Mouse (Mus musculus): ENCODE measurements around the gene Tex19.1. TPM values are rescaled to one million over a fixed set of nuclear protein-coding genes. Genes with fewer than 3 reads are reported as not detected.

The Tex19.1 gene
- polyA plus RNA-seq, 1 experiment, result 0.11 TPM

- WGBS, result 11% methylated on average over 1 of the region's 1 CpGs
- no peak overlapping the region for H3K4me3 ChIP-seq (replicated peaks; ENCODE audit: insufficient read depth, low read depth, low read length)
- H3K4me1 ChIP-seq (ENCODE audit: control insufficient read depth, insufficient read depth, low read length), result peaks cover 14% of the 10 kb centered on the region
- H3K27ac ChIP-seq (ENCODE audit: insufficient read depth, low read length), result no peak overlapping the region
- DNase-seq, result no peak
- no peaks in the 10 kb centered on the region for H3K27me3 ChIP-seq (ENCODE audit: control insufficient read depth, insufficient read depth, low read length)
- no peak for TF ChIP-seq CTCF (IDR thresholded peaks at IDR 0.05; ENCODE audit: borderline replicate concordance, insufficient read depth, low read depth, low read length)
- no peak for TF ChIP-seq POLR2A (IDR thresholded peaks at IDR 0.05; ENCODE audit: borderline replicate concordance, insufficient read depth, low read length)
Measured at GRCm38 (mm10) chr11:121111601-121112000, 34.3 kb upstream of the Tex19.1 start.

- DNase-seq, result peak; percentile 71 to 78
- Histone ChIP-seq H3K27me3 (ENCODE audit: control insufficient read depth, insufficient read depth, low read length) (no peaks in the 10 kb centered on the region), H3K27ac (ENCODE audit: insufficient read depth, low read length) (no peak overlapping the region), H3K4me3 (replicated peaks; ENCODE audit: insufficient read depth, low read depth, low read length) (no peak overlapping the region), H3K4me1 (ENCODE audit: control insufficient read depth, insufficient read depth, low read length) (peaks cover 14% of the 10 kb centered on the region)
- TF ChIP-seq POLR2A (IDR thresholded peaks at IDR 0.05; ENCODE audit: borderline replicate concordance, insufficient read depth, low read length) (no peak), CTCF (IDR thresholded peaks at IDR 0.05; ENCODE audit: borderline replicate concordance, insufficient read depth, low read depth, low read length) (no peak)
- 8% methylated on average over 5 of the region's 5 CpGs for WGBS
Measured at GRCm38 (mm10) chr11:121112091-121112775, 33.7 kb upstream of the Tex19.1 start.

GRCm38 (mm10) chr11:121118106-121118505, 27.8 kb upstream of the Tex19.1 start:
- no peak overlapping the region for H3K27ac ChIP-seq (ENCODE audit: insufficient read depth, low read length)
- no peak for TF ChIP-seq CTCF (IDR thresholded peaks at IDR 0.05; ENCODE audit: borderline replicate concordance, insufficient read depth, low read depth, low read length)
- TF ChIP-seq POLR2A (IDR thresholded peaks at IDR 0.05; ENCODE audit: borderline replicate concordance, insufficient read depth, low read length), result no peak
- no peaks in the 10 kb centered on the region for H3K4me1 ChIP-seq (ENCODE audit: control insufficient read depth, insufficient read depth, low read length)
- no peaks in the 10 kb centered on the region for H3K27me3 ChIP-seq (ENCODE audit: control insufficient read depth, insufficient read depth, low read length)
- H3K4me3 ChIP-seq (replicated peaks; ENCODE audit: insufficient read depth, low read depth, low read length), result no peak overlapping the region
- no peak for DNase-seq
- WGBS, result 93% methylated on average over 18 of the region's 18 CpGs

- no peaks in the 10 kb centered on the region for H3K27me3 ChIP-seq (ENCODE audit: control insufficient read depth, insufficient read depth, low read length)
- no peak within 1 kb of the TSS for H3K27ac ChIP-seq (ENCODE audit: insufficient read depth, low read length)
- H3K4me1 ChIP-seq (ENCODE audit: control insufficient read depth, insufficient read depth, low read length), result no peaks in the 10 kb centered on the region
- no peak within 1 kb of the TSS for H3K4me3 ChIP-seq (replicated peaks; ENCODE audit: insufficient read depth, low read depth, low read length)
- 66% methylated on average over 3 of the region's 3 CpGs for WGBS
- no peak for DNase-seq
- no peak for TF ChIP-seq POLR2A (IDR thresholded peaks at IDR 0.05; ENCODE audit: borderline replicate concordance, insufficient read depth, low read length)
- no peak for TF ChIP-seq CTCF (IDR thresholded peaks at IDR 0.05; ENCODE audit: borderline replicate concordance, insufficient read depth, low read depth, low read length)
Measured at GRCm38 (mm10) chr11:121118577-121118976, 27.4 kb upstream of the Tex19.1 start, which contains the start of gene Tex19.2. Tex19.2 (minus strand) TSS chr11:121118677.

GRCm38 (mm10) chr11:121121151-121121550, 24.8 kb upstream of the Tex19.1 start:
- Histone ChIP-seq H3K4me1 (ENCODE audit: control insufficient read depth, insufficient read depth, low read length) (no peaks in the 10 kb centered on the region), H3K27ac (ENCODE audit: insufficient read depth, low read length) (no peak overlapping the region), H3K4me3 (replicated peaks; ENCODE audit: insufficient read depth, low read depth, low read length) (no peak overlapping the region), H3K27me3 (ENCODE audit: control insufficient read depth, insufficient read depth, low read length) (no peaks in the 10 kb centered on the region)
- no peak for DNase-seq
- WGBS, result 75% methylated on average over 3 of the region's 3 CpGs
- TF ChIP-seq POLR2A (IDR thresholded peaks at IDR 0.05; ENCODE audit: borderline replicate concordance, insufficient read depth, low read length), result no peak
- no peak for TF ChIP-seq CTCF (IDR thresholded peaks at IDR 0.05; ENCODE audit: borderline replicate concordance, insufficient read depth, low read depth, low read length)

- no peaks in the 10 kb centered on the region for H3K4me1 ChIP-seq (ENCODE audit: control insufficient read depth, insufficient read depth, low read length)
- H3K27me3 ChIP-seq (ENCODE audit: control insufficient read depth, insufficient read depth, low read length), result no peaks in the 10 kb centered on the region
- no peak overlapping the region for H3K4me3 ChIP-seq (replicated peaks; ENCODE audit: insufficient read depth, low read depth, low read length)
- no peak for DNase-seq
- TF ChIP-seq CTCF (IDR thresholded peaks at IDR 0.05; ENCODE audit: borderline replicate concordance, insufficient read depth, low read depth, low read length) (no peak), POLR2A (IDR thresholded peaks at IDR 0.05; ENCODE audit: borderline replicate concordance, insufficient read depth, low read length) (no peak)
- 84% methylated on average over 2 of the region's 2 CpGs for WGBS
- no peak overlapping the region for H3K27ac ChIP-seq (ENCODE audit: insufficient read depth, low read length)
Measured at GRCm38 (mm10) chr11:121122024-121122670, 23.8 kb upstream of the Tex19.1 start.

GRCm38 (mm10) chr11:121123438-121123837, 22.5 kb upstream of the Tex19.1 start:
- Histone ChIP-seq H3K27me3 (ENCODE audit: control insufficient read depth, insufficient read depth, low read length) (no peaks in the 10 kb centered on the region), H3K4me1 (ENCODE audit: control insufficient read depth, insufficient read depth, low read length) (no peaks in the 10 kb centered on the region), H3K4me3 (replicated peaks; ENCODE audit: insufficient read depth, low read depth, low read length) (no peak overlapping the region), H3K27ac (ENCODE audit: insufficient read depth, low read length) (no peak overlapping the region)
- WGBS, result 47% methylated on average over 4 of the region's 4 CpGs
- DNase-seq, result no peak
- TF ChIP-seq CTCF (IDR thresholded peaks at IDR 0.05; ENCODE audit: borderline replicate concordance, insufficient read depth, low read depth, low read length) (no peak), POLR2A (IDR thresholded peaks at IDR 0.05; ENCODE audit: borderline replicate concordance, insufficient read depth, low read length) (no peak)
